ENCODE assay signal across 22 mouse cellular contexts in the genomic region with DNA sequence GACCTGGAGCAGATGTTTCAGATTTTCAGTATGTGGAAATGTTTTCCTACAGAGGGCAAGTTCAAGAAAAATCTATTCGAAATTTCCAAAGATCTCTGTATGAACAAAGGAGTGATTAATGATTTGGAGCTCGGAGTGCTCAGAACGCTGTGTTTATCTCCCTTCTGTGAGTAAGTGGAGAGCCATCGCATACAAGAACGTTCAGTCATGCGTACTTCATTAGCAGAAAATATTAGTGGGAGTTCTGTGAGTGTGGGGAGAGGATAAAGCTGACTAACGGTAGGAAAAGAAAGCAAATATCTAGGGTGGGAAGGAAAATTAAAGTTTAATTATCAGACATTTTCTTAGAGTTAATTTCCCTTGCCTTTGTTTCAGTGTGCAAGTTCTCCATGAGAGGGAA.
DNase-seq lines count a peak whose midpoint lies in the region; ATAC-seq and TF ChIP-seq lines count a peak whose summit lies in the region.
"Had no signal": no experiment of that assay in that cellular context is flagged by ENCODE, and none has a peak within 500 bp of the region (broad histone marks: within the 10 kb centered on the region; RNA-seq: fewer than 3 reads in every experiment).

No protein-coding gene starts in this region.

- H3K9me3 ChIP-seq in lung, embryonic 14.5 days (ENCODE audit: low read depth, low read length): no peaks in the 10 kb centered on the region
- no peaks in the 10 kb centered on the region for H3K9me3 ChIP-seq in hindbrain, embryonic 12.5 days (replicated peaks)
- no peaks in the 10 kb centered on the region for H3K9me3 ChIP-seq in neural tube, embryonic 12.5 days
- H3K9me3 ChIP-seq: embryonic facial prominence, embryonic 15.5 days; heart, embryonic 12.5 days had no signal

- 0 out of 2 replicates have a peak overlapping the region, but pooled peaks have one; percentile 4 for H3K4me2 ChIP-seq in lung, embryonic 14.5 days
- H3K4me2 ChIP-seq in hindbrain, embryonic 12.5 days (replicated peaks): 0 out of 2 replicates have a peak overlapping the region, but pooled peaks have one; percentile 11
- H3K4me2 ChIP-seq in neural tube, embryonic 12.5 days (replicated peaks): 0 out of 2 replicates have a peak overlapping the region, but pooled peaks have one; percentile 7
- H3K4me2 ChIP-seq: embryonic facial prominence, embryonic 15.5 days; heart, embryonic 12.5 days had no signal

- H3K27ac ChIP-seq in lung, embryonic 14.5 days (ENCODE audit: low read depth): no peak overlapping the region
- no peak overlapping the region for H3K27ac ChIP-seq in hindbrain, embryonic 12.5 days
- H3K27ac ChIP-seq in neural tube, embryonic 12.5 days: no peak overlapping the region
- H3K27ac ChIP-seq: embryonic facial prominence, embryonic 15.5 days had no signal

- ATAC-seq in lung, embryonic 14.5 days (ENCODE audit: insufficient read depth): no peak
- no peak for ATAC-seq in hindbrain, embryonic 12.5 days (ENCODE audit: low FRiP score)
- ATAC-seq in neural tube, embryonic 12.5 days (ENCODE audit: low FRiP score, low read depth): no peak
- ATAC-seq: forebrain, embryonic 16.5 days; liver, postnatal 0 days had no signal

- no peak overlapping the region for H3K9ac ChIP-seq in lung, embryonic 14.5 days
- H3K9ac ChIP-seq in hindbrain, embryonic 12.5 days: no peak overlapping the region
- no peak overlapping the region for H3K9ac ChIP-seq in neural tube, embryonic 12.5 days
- H3K9ac ChIP-seq: embryonic facial prominence, embryonic 15.5 days; heart, embryonic 12.5 days; liver, postnatal 0 days had no signal

- no peak overlapping the region for H3K4me3 ChIP-seq in lung, embryonic 14.5 days (ENCODE audit: low read depth, low read length)
- H3K4me3 ChIP-seq in lung, adult 2 months (replicated peaks; ENCODE audit: extremely low read depth, low read depth, low read length): no peak overlapping the region
- H3K4me3 ChIP-seq in hindbrain, embryonic 12.5 days: no peak overlapping the region
- no peak overlapping the region for H3K4me3 ChIP-seq in neural tube, embryonic 12.5 days
- H3K4me3 ChIP-seq: embryonic facial prominence, embryonic 15.5 days; heart, embryonic 12.5 days; megakaryocyte, embryonic 14.5 days had no signal

- no peak for TF ChIP-seq CTCF in lung, embryonic 14.5 days (IDR thresholded peaks at IDR 0.05; ENCODE audit: low read depth)
- no peak for TF ChIP-seq CTCF in lung, adult 2 months (IDR thresholded peaks at IDR 0.05; ENCODE audit: insufficient read depth, low read length)

- no peak for TF ChIP-seq POLR2A in lung, adult 2 months (IDR thresholded peaks at IDR 0.05; ENCODE audit: borderline replicate concordance, extremely low read depth, low read depth, low read length)

- no peaks in the 10 kb centered on the region for H3K36me3 ChIP-seq in lung, embryonic 14.5 days (ENCODE audit: insufficient read depth)
- no peaks in the 10 kb centered on the region for H3K36me3 ChIP-seq in hindbrain, embryonic 12.5 days
- H3K36me3 ChIP-seq in neural tube, embryonic 12.5 days: no peaks in the 10 kb centered on the region
- H3K36me3 ChIP-seq: embryonic facial prominence, embryonic 15.5 days; heart, embryonic 12.5 days had no signal

- 20% methylated on average over 7 of the region's 7 CpGs for WGBS in lung, embryonic 14.5 days
- WGBS in lung, adult 2 months: 28% methylated on average over 7 of the region's 7 CpGs
- WGBS in hindbrain, embryonic 12.5 days: 33% methylated on average over 7 of the region's 7 CpGs
- 32% methylated on average over 7 of the region's 7 CpGs for WGBS in neural tube, embryonic 12.5 days

- peak; percentile 13 for DNase-seq in lung, embryonic 14.5 days
- DNase-seq in lung, adult 2 months: no peak
- peak; percentile 6 for DNase-seq in brain, adult 2 months (ENCODE audit: low read depth, low spot score)
- no peak for DNase-seq in kidney, adult 8-10 months
- no peak for DNase-seq in heart, adult 18-20 months
- DNase-seq: adrenal gland, postnatal 14 days; cerebellum, adult 11 months; cerebellum, postnatal 10 days; gastrocnemius, postnatal 10 days; heart, postnatal 10 days; kidney, adult 11 months; kidney, postnatal 10 days; liver, postnatal 0 days; lung, postnatal 36 days; midbrain, embryonic 14.5 days; right cerebral cortex, postnatal 14 days had no signal

- H3K4me1 ChIP-seq in lung, embryonic 14.5 days (ENCODE audit: insufficient read depth): no peaks in the 10 kb centered on the region
- no peaks in the 10 kb centered on the region for H3K4me1 ChIP-seq in lung, adult 2 months (ENCODE audit: control insufficient read depth, insufficient read depth, low read length)
- H3K4me1 ChIP-seq in hindbrain, embryonic 12.5 days: 0 out of 2 replicates have a peak, but pooled peaks cover 2% of the 10 kb centered on the region
- no peaks in the 10 kb centered on the region for H3K4me1 ChIP-seq in neural tube, embryonic 12.5 days
- H3K4me1 ChIP-seq: embryonic facial prominence, embryonic 15.5 days; heart, embryonic 12.5 days; megakaryocyte, embryonic 14.5 days had no signal

- H3K27me3 ChIP-seq in lung, embryonic 14.5 days (ENCODE audit: insufficient read depth, low read length): no peaks in the 10 kb centered on the region
- H3K27me3 ChIP-seq in hindbrain, embryonic 12.5 days: no peaks in the 10 kb centered on the region
- no peaks in the 10 kb centered on the region for H3K27me3 ChIP-seq in neural tube, embryonic 12.5 days (replicated peaks)
- H3K27me3 ChIP-seq: embryonic facial prominence, embryonic 15.5 days; heart, embryonic 12.5 days; megakaryocyte, embryonic 14.5 days had no signal

Comparison
In these comparisons a context has a peak if more than half of its experiments do, and no peak if none do; other contexts are left out.
1. DNase-seq: peak in lung, embryonic 14.5 days (single experiment) and brain, adult 2 months (single experiment); none in lung, adult 2 months (single experiment), kidney, adult 8-10 months (0 of 2) and heart, adult 18-20 months (0 of 2).
2. Peak in every context shown above with its lines, with median percentiles within 50 percentile points of each other: H3K4me2 ChIP-seq.